Mouse (Mus musculus) forebrain, embryonic 10.5 days (tissue): ENCODE results near the gene Psmd8. TPM values are rescaled to one million over a fixed set of nuclear protein-coding genes. Genes with fewer than 3 reads are reported as not detected.

Source experiments
- polyA plus RNA-seq: library from polyadenylated mRNA; unstranded; fragments of >200 nt; fragmentation: Nextera tagmentation; extraction: Ambion mirVana; gene quantifications from 2 replicates; pipeline ENCODE4 v1.2.1, GENCODE M21; 2016

Psmd8 gene
- polyA plus RNA-seq, 1 experiment from 2014 or later, result 304 TPM

Other genes with a start within 250 kb of the Psmd8 start
- 235 and 255 TPM in 2 replicates for gene Actn4, start 218.4 kb downstream of the Psmd8 start, polyA plus RNA-seq
- 415 and 425 TPM in 2 replicates for gene Eif3k, start 198.8 kb downstream of the Psmd8 start, polyA plus RNA-seq
- 10.2 and 13.4 TPM in 2 replicates for gene Map4k1, start 198.7 kb downstream of the Psmd8 start, polyA plus RNA-seq
- gene Ryr1, start 55.5 kb downstream of the Psmd8 start, polyA plus RNA-seq, result 1.0 and 1.2 TPM in 2 replicates
- gene Rasgrp4, start 45.9 kb downstream of the Psmd8 start, polyA plus RNA-seq, result 0.58 and 0.88 TPM in 2 replicates
- gene Fam98c, start 24.5 kb downstream of the Psmd8 start, polyA plus RNA-seq, result 11.5 and 11.7 TPM in 2 replicates
- 0.69 and 1.1 TPM in 2 replicates for gene Ggn, start 10.5 kb downstream of the Psmd8 start, polyA plus RNA-seq
- 4.4 and 5.4 TPM in 2 replicates for gene Spred3, start 10.3 kb downstream of the Psmd8 start, polyA plus RNA-seq
- 0.33 and 0.38 TPM in 2 replicates for gene Catsperg1, start 33.3 kb upstream of the Psmd8 start, polyA plus RNA-seq
- gene Kcnk6, start 51.8 kb upstream of the Psmd8 start, polyA plus RNA-seq, result 0.64 and 0.79 TPM in 2 replicates
- gene Yif1b, start 57.6 kb upstream of the Psmd8 start, polyA plus RNA-seq, result 103 and 108 TPM in 2 replicates
- 2.9 and 4.1 TPM in 2 replicates for gene 2200002D01Rik, start 67.8 kb upstream of the Psmd8 start, polyA plus RNA-seq
- 44.2 and 50.8 TPM in 2 replicates for gene Spint2, start 101.2 kb upstream of the Psmd8 start, polyA plus RNA-seq
- gene Ppp1r14a, start 108.6 kb upstream of the Psmd8 start, polyA plus RNA-seq, result 7.4 and 8.7 TPM in 2 replicates
- gene Dpf1, start 123.2 kb upstream of the Psmd8 start, polyA plus RNA-seq, result 39.1 and 42.7 TPM in 2 replicates